Mouse (Mus musculus) CD8-positive naive resting alpha-beta T cell, adult 2 months (primary cell): ENCODE data around the gene Lrp8.

Source experiments
- DNase-seq, 2 experiments: peaks; one replicate each; pipeline ENCODE4 v3.0.0; 2022; ENCODE audit warnings: low read depth in 2 of 2, low spot score in 2 of 2

The Lrp8 gene

GRCm38 (mm10) chr4:107910020-107910419 lies 108.0 kb downstream of the Lrp8 start:
- no peak for DNase-seq

- DNase-seq, result no peak
These were observed 118.3 kb downstream of the Lrp8 start for GRCm38 (mm10) chr4:107920336-107920735.

- DNase-seq, result no peak
These were observed 119.2 kb downstream of the Lrp8 start for GRCm38 (mm10) chr4:107921152-107921695.

GRCm38 (mm10) chr4:107921952-107922351 lies 119.9 kb downstream of the Lrp8 start:
- DNase-seq, result no peak

- peak; percentile 86 to 89 for DNase-seq
These were observed 121.2 kb downstream of the Lrp8 start, which contains the start of gene Cpt2 for GRCm38 (mm10) chr4:107923145-107923802. Cpt2 (minus strand) TSS chr4:107923610.

- no peak for DNase-seq
These were observed 121.7 kb downstream of the Lrp8 start for GRCm38 (mm10) chr4:107923803-107924194.
